8 mouse cellular contexts compared by ENCODE assay signal in the genomic region with DNA sequence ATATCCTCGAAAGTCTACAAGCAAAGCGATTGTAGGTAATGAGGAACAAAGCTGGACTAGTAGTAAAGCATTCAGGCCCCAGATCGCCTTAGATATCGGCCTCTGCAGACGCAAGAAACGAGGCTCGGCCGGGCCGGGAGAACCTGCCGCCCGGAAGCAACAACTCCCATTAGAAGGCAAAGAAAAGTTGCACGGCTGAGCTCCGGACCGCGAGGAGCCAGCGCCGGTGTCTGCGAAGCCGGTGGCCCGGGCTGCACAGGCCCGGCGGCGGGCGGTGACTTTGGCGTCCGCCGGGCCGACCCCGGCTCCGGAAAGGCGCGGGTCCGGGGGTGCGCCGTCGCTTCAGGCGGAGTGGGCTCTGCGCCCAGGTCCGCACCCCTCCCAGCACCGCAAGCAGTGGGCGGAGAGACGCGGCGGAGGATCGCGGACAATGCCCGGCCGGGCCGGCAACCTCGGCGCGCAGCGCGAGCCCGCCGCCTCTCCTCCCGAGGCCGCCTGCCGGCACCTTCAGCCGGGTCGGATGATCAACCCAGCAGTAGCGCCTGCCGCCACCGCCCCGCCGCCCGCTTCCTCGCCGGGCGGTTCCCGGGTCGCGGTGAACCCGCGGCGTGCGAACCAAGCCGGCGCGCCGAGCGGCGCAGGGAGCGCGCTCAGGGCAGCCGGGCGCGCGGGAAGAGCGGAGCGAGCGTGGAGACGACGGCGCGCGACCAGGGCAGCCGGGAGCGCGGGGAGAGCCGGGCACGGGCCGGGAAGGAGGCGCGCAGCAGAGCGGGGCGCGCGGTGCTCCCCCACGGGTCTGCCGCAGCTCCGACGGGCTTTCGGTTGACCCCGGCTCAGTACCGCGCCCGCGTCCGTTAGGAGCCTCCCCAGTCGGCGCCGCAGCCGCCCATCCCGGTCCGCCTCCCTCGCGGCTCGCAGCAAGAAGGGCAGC. TPM values are rescaled to one million over a fixed set of nuclear protein-coding genes. Genes with fewer than 3 reads are reported as not detected.
DNase-seq lines count a peak whose midpoint lies in the region; ATAC-seq lines count a peak whose summit lies in the region.

No protein-coding gene starts in this region.

- peak overlapping the region; percentile 96 for H3K27ac ChIP-seq in embryonic facial prominence, embryonic 12.5 days
- H3K27ac ChIP-seq in limb, embryonic 15.5 days = peak overlapping the region; percentile 94
- H3K27ac ChIP-seq in midbrain, embryonic 16.5 days (ENCODE audit: low read length) = peak overlapping the region; percentile 95

- H3K36me3 ChIP-seq in embryonic facial prominence, embryonic 12.5 days = no peaks in the 10 kb centered on the region
- no peaks in the 10 kb centered on the region for H3K36me3 ChIP-seq in limb, embryonic 15.5 days
- H3K36me3 ChIP-seq in midbrain, embryonic 16.5 days (ENCODE audit: control insufficient read depth, insufficient read depth, low read length) = no peaks in the 10 kb centered on the region

- H3K4me3 ChIP-seq in embryonic facial prominence, embryonic 12.5 days = peak overlapping the region; percentile 90
- H3K4me3 ChIP-seq in limb, embryonic 15.5 days = peak overlapping the region; percentile 96
- H3K4me3 ChIP-seq in midbrain, embryonic 16.5 days (ENCODE audit: low read depth, low read length) = peak overlapping the region; percentile 88

- DNase-seq in A20 (ENCODE audit: low read depth, low spot score) = peak; percentile 74
- peak; percentile 67 for DNase-seq in adrenal gland, postnatal 25 days
- DNase-seq in heart, adult 18-20 months = peak; percentile 69 to 75
- peak; percentile 76 for DNase-seq in kidney, adult 18-20 months
- DNase-seq in spleen, postnatal 36 days (ENCODE audit: low spot score in 2 of 2) = peak; percentile 37 to 42

- H3K9ac ChIP-seq in embryonic facial prominence, embryonic 12.5 days = peak overlapping the region; percentile 69
- peak overlapping the region; percentile 84 for H3K9ac ChIP-seq in limb, embryonic 15.5 days
- peak overlapping the region; percentile 90 for H3K9ac ChIP-seq in midbrain, embryonic 16.5 days (ENCODE audit: low read depth, low read length)

- H3K4me1 ChIP-seq in embryonic facial prominence, embryonic 12.5 days = peaks cover 4% of the 10 kb centered on the region
- H3K4me1 ChIP-seq in limb, embryonic 15.5 days = 0 out of 2 replicates have a peak, but pooled peaks cover 10% of the 10 kb centered on the region
- peaks cover 19% of the 10 kb centered on the region for H3K4me1 ChIP-seq in midbrain, embryonic 16.5 days (ENCODE audit: control insufficient read depth, insufficient read depth, low read length)

- WGBS in embryonic facial prominence, embryonic 12.5 days = under 1% methylated on average over 107 of the region's 129 CpGs
- WGBS in limb, embryonic 15.5 days = under 1% methylated on average over 107 of the region's 129 CpGs
- under 1% methylated on average over 88 of the region's 129 CpGs for WGBS in midbrain, embryonic 16.5 days

- no peaks in the 10 kb centered on the region for H3K27me3 ChIP-seq in embryonic facial prominence, embryonic 12.5 days
- no peaks in the 10 kb centered on the region for H3K27me3 ChIP-seq in limb, embryonic 15.5 days
- no peaks in the 10 kb centered on the region for H3K27me3 ChIP-seq in midbrain, embryonic 16.5 days (ENCODE audit: control insufficient read depth, insufficient read depth, low read depth, low read length)

- peak overlapping the region; percentile 72 for H3K4me2 ChIP-seq in embryonic facial prominence, embryonic 12.5 days (replicated peaks)
- peak overlapping the region; percentile 75 for H3K4me2 ChIP-seq in limb, embryonic 15.5 days
- peak overlapping the region; percentile 60 for H3K4me2 ChIP-seq in midbrain, embryonic 16.5 days (ENCODE audit: low read length)

- ATAC-seq in embryonic facial prominence, embryonic 12.5 days (ENCODE audit: insufficient number of reproducible peaks, insufficient read depth, low FRiP score, low TSS enrichment) = peak; percentile 25; the same call in 1 of the 2 replicates
- ATAC-seq in limb, embryonic 15.5 days (ENCODE audit: insufficient number of reproducible peaks, low FRiP score, low TSS enrichment, low read depth) = 0 out of 2 replicates have a peak, but pooled peaks have one; percentile 11
- ATAC-seq in midbrain, embryonic 16.5 days = peak; percentile 76

- H3K9me3 ChIP-seq in embryonic facial prominence, embryonic 12.5 days = no peaks in the 10 kb centered on the region
- no peaks in the 10 kb centered on the region for H3K9me3 ChIP-seq in limb, embryonic 15.5 days
- H3K9me3 ChIP-seq in midbrain, embryonic 16.5 days (replicated peaks; ENCODE audit: control insufficient read depth, low read length, poor library complexity, severe bottlenecking) = no peaks in the 10 kb centered on the region

RNA-seq across cellular contexts. Expression of a gene that starts 0.8 kb away (rescaled TPM):
- total RNA-seq in adrenal gland, postnatal 25 days (2021) = 52.3 and 60.0 TPM in 2 replicates
- polyA plus RNA-seq in embryonic facial prominence, embryonic 12.5 days (2016; fragmentation: Nextera tagmentation; extraction: Ambion mirVana) = 28.6 and 28.7 TPM in 2 replicates
- 10 to 100 TPM; 28.8 to 40.5 TPM for total RNA-seq in heart, adult 18-20 months (2021)
- polyA plus RNA-seq in limb, embryonic 15.5 days (2015; fragmentation: Nextera tagmentation; extraction: Ambion mirVana) = 26.7 and 29.5 TPM in 2 replicates
- 40.0 and 47.5 TPM in 2 replicates for polyA plus RNA-seq in midbrain, embryonic 16.5 days (2015; fragmentation: Nextera tagmentation; extraction: Ambion mirVana)

RNA-seq across cellular contexts. Expression of a gene that starts 37.0 kb away (rescaled TPM):
- total RNA-seq in adrenal gland, postnatal 25 days (2021) = 245 and 249 TPM in 2 replicates
- 207 and 219 TPM in 2 replicates for polyA plus RNA-seq in embryonic facial prominence, embryonic 12.5 days (2016; fragmentation: Nextera tagmentation; extraction: Ambion mirVana)
- 100 to 1,000 TPM; 259 to 269 TPM for total RNA-seq in heart, adult 18-20 months (2021)
- 219 and 224 TPM in 2 replicates for polyA plus RNA-seq in limb, embryonic 15.5 days (2015; fragmentation: Nextera tagmentation; extraction: Ambion mirVana)
- 361 and 374 TPM in 2 replicates for polyA plus RNA-seq in midbrain, embryonic 16.5 days (2015; fragmentation: Nextera tagmentation; extraction: Ambion mirVana)

Comparison
In these comparisons a context has a peak if more than half of its experiments do, and no peak if none do; other contexts are left out.
1. Peak in every context shown above with its lines: DNase-seq, ATAC-seq, H3K4me3 ChIP-seq and H3K27ac ChIP-seq.
2. ATAC-seq: peak in every context shown above with its lines; median percentile 76 in midbrain, embryonic 16.5 days; 25 in embryonic facial prominence, embryonic 12.5 days; 11 in limb, embryonic 15.5 days.